Mouse (Mus musculus) G1E (cell line): Measurements from ENCODE around the gene Trip13.

Experiments used
- CTCF ChIP-seq: IDR thresholded peaks from 2 replicates; pipeline ENCODE4 v1.5.1; 2012; ENCODE audit warnings: low read depth, low read length, inconsistent platforms, mixed read lengths
- GATA1 ChIP-seq: IDR thresholded peaks from 2 replicates; pipeline ENCODE4 v1.6.1; 2012; ENCODE audit warnings: borderline replicate concordance, low read length, inconsistent platforms, mixed read lengths
- GATA2 ChIP-seq: IDR thresholded peaks from 2 replicates; pipeline ENCODE4 v1.6.1; 2012; ENCODE audit warnings: low read depth, low read length, inconsistent platforms, borderline replicate concordance
- POLR2AphosphoS5 ChIP-seq: IDR thresholded peaks from 2 replicates; pipeline ENCODE4 v1.6.1; 2012; ENCODE audit warnings: low read depth, low read length, inconsistent platforms; ENCODE audit not compliant: insufficient replicate concordance
- TAL1 ChIP-seq: conservative IDR thresholded peaks from 2 replicates; pipeline ENCODE4 v1.6.1; 2012; ENCODE audit warnings: low read depth, low read length, inconsistent platforms, mixed read lengths

DNA sequence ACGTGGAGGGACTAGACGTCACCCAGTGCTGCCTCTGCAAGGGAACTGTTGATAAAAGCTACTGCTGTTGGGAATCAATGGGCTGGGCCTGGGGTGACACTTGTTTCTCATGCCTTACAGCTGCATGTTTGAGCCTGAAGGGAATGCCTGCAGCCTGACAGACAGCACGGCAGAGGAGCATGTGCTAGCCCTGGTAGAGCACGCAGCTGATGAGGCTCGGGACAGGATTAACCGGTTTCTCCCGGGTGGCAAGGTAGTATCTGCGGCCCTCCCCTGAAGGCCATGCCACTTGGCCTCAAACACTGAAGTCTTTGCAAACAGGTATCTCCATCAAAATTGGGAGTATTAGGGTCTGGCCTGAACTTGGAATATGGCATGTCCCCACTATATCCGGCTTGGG lies 7.0 kb upstream of the Trip13 start:
- TF ChIP-seq CTCF, result no peak
- TF ChIP-seq GATA1, result no peak
- no peak for TF ChIP-seq TAL1
- no peak for TF ChIP-seq POLR2AphosphoS5
- no peak for TF ChIP-seq GATA2
